Mouse (Mus musculus): ENCODE data around the gene Taar6. TPM values are rescaled to one million over a fixed set of nuclear protein-coding genes. Genes with fewer than 3 reads are reported as not detected.

Taar6 gene
- polyA plus RNA-seq, 1 experiment from 2014 or later, result not detected

- ATAC-seq (ENCODE audit: low FRiP score, low read depth), result no peak
- Histone ChIP-seq H3K27me3 (replicated peaks) (no peaks in the 10 kb centered on the region), H3K36me3 (no peaks in the 10 kb centered on the region), H3K4me3 (no peak overlapping the region), H3K9me3 (no peaks in the 10 kb centered on the region), H3K9ac (no peak overlapping the region), H3K4me1 (no peaks in the 10 kb centered on the region), H3K27ac (no peak overlapping the region), H3K4me2 (replicated peaks) (no peak overlapping the region)
- WGBS, result 94% methylated on average over 6 of the region's 6 CpGs
Observed at GRCm38 (mm10) chr10:23964921-23965610, 20.4 kb downstream of the Taar6 start.

- H3K27ac ChIP-seq, result no peak overlapping the region
- no peak overlapping the region for H3K4me2 ChIP-seq (replicated peaks)
- H3K27me3 ChIP-seq (replicated peaks), result no peaks in the 10 kb centered on the region
- WGBS, result 66% methylated on average over 3 of the region's 3 CpGs
- H3K36me3 ChIP-seq, result no peaks in the 10 kb centered on the region
- ATAC-seq (ENCODE audit: low FRiP score, low read depth), result no peak
- no peak overlapping the region for H3K9ac ChIP-seq
- H3K4me3 ChIP-seq, result no peak overlapping the region
- H3K9me3 ChIP-seq, result no peaks in the 10 kb centered on the region
- H3K4me1 ChIP-seq, result no peaks in the 10 kb centered on the region
Observed at GRCm38 (mm10) chr10:23963444-23963843, 22.0 kb downstream of the Taar6 start.

- H3K27ac ChIP-seq, result no peak within 1 kb of the TSS
- WGBS, result 89% methylated on average over 13 of the region's 13 CpGs
- H3K4me3 ChIP-seq, result no peak within 1 kb of the TSS
- H3K27me3 ChIP-seq (replicated peaks), result no peaks in the 10 kb centered on the region
- H3K36me3 ChIP-seq, result no peaks in the 10 kb centered on the region
- H3K4me2 ChIP-seq (replicated peaks), result no peak within 1 kb of the TSS
- H3K9ac ChIP-seq, result no peak within 1 kb of the TSS
- H3K9me3 ChIP-seq, result no peaks in the 10 kb centered on the region
- H3K4me1 ChIP-seq, result no peaks in the 10 kb centered on the region
- no peak for ATAC-seq (ENCODE audit: low FRiP score, low read depth)
Observed at GRCm38 (mm10) chr10:23960444-23960915, 25.0 kb downstream of the Taar6 start, which contains the start of gene Taar4. Gene Taar4, plus strand, starts transcription at chr10:23960494.

GRCm38 (mm10) chr10:23959071-23959470 lies 26.4 kb downstream of the Taar6 start:
- no peak overlapping the region for H3K4me2 ChIP-seq (replicated peaks)
- no peak for ATAC-seq (ENCODE audit: low FRiP score, low read depth)
- no peak overlapping the region for H3K4me3 ChIP-seq
- H3K36me3 ChIP-seq, result no peaks in the 10 kb centered on the region
- no peaks in the 10 kb centered on the region for H3K27me3 ChIP-seq (replicated peaks)
- H3K9ac ChIP-seq, result no peak overlapping the region
- H3K4me1 ChIP-seq, result no peaks in the 10 kb centered on the region
- 64% methylated on average over 3 of the region's 3 CpGs for WGBS
- no peaks in the 10 kb centered on the region for H3K9me3 ChIP-seq
- H3K27ac ChIP-seq, result no peak overlapping the region

GRCm38 (mm10) chr10:23951714-23952113 lies 33.7 kb downstream of the Taar6 start:
- Histone ChIP-seq H3K9me3 (no peaks in the 10 kb centered on the region), H3K4me3 (no peak overlapping the region), H3K27me3 (replicated peaks) (no peaks in the 10 kb centered on the region), H3K4me1 (no peaks in the 10 kb centered on the region), H3K27ac (no peak overlapping the region), H3K4me2 (replicated peaks) (no peak overlapping the region), H3K9ac (no peak overlapping the region), H3K36me3 (no peaks in the 10 kb centered on the region)
- ATAC-seq (ENCODE audit: low FRiP score, low read depth), result no peak
- WGBS, result 87% methylated on average over 6 of the region's 6 CpGs

GRCm38 (mm10) chr10:23949508-23950005 lies 35.9 kb downstream of the Taar6 start, which contains the start of gene Taar3:
Gene Taar3, plus strand, starts transcription at chr10:23949558.
- no peak for ATAC-seq (ENCODE audit: low FRiP score, low read depth)

GRCm38 (mm10) chr10:23948026-23948425 lies 37.4 kb downstream of the Taar6 start:
- Histone ChIP-seq H3K27ac (no peak overlapping the region), H3K27me3 (replicated peaks) (no peaks in the 10 kb centered on the region), H3K9me3 (no peaks in the 10 kb centered on the region), H3K4me3 (no peak overlapping the region), H3K4me1 (no peaks in the 10 kb centered on the region), H3K36me3 (no peaks in the 10 kb centered on the region), H3K9ac (no peak overlapping the region), H3K4me2 (replicated peaks) (no peak overlapping the region)
- WGBS, result 79% methylated on average over 7 of the region's 7 CpGs
- ATAC-seq (ENCODE audit: low FRiP score, low read depth), result no peak

More at GRCm38 (mm10) chr10:23949508-23950005, 35.9 kb downstream of the Taar6 start, which contains the start of gene Taar3:
- no peaks in the 10 kb centered on the region for H3K27me3 ChIP-seq (replicated peaks)
- H3K4me1 ChIP-seq, result no peaks in the 10 kb centered on the region
- H3K36me3 ChIP-seq, result no peaks in the 10 kb centered on the region
- H3K9ac ChIP-seq, result no peak within 1 kb of the TSS
- H3K4me3 ChIP-seq, result no peak within 1 kb of the TSS
- H3K27ac ChIP-seq, result no peak within 1 kb of the TSS
- no peaks in the 10 kb centered on the region for H3K9me3 ChIP-seq
- H3K4me2 ChIP-seq (replicated peaks), result no peak within 1 kb of the TSS
- WGBS, result 91% methylated on average over 16 of the region's 16 CpGs

GRCm38 (mm10) chr10:23942465-23942864 lies 43.0 kb downstream of the Taar6 start:
- Histone ChIP-seq H3K27me3 (replicated peaks) (no peaks in the 10 kb centered on the region), H3K36me3 (no peaks in the 10 kb centered on the region), H3K4me1 (no peaks in the 10 kb centered on the region), H3K9ac (no peak overlapping the region), H3K27ac (no peak overlapping the region), H3K4me2 (replicated peaks) (no peak overlapping the region), H3K4me3 (no peak overlapping the region), H3K9me3 (no peaks in the 10 kb centered on the region)
- 80% methylated on average over 5 of the region's 5 CpGs for WGBS
- ATAC-seq (ENCODE audit: low FRiP score, low read depth), result no peak

- no peaks in the 10 kb centered on the region for H3K4me1 ChIP-seq
- 21% methylated on average over 6 of the region's 6 CpGs for WGBS
- no peaks in the 10 kb centered on the region for H3K36me3 ChIP-seq
- no peak within 1 kb of the TSS for H3K9ac ChIP-seq
- ATAC-seq (ENCODE audit: low FRiP score, low read depth), result no peak
- no peaks in the 10 kb centered on the region for H3K9me3 ChIP-seq
- H3K27me3 ChIP-seq (replicated peaks), result no peaks in the 10 kb centered on the region
- no peak within 1 kb of the TSS for H3K27ac ChIP-seq
- H3K4me2 ChIP-seq (replicated peaks), result peak within 1 kb of the TSS; percentile 39; the same call in 1 of the 2 replicates
- no peak within 1 kb of the TSS for H3K4me3 ChIP-seq
Observed at GRCm38 (mm10) chr10:23938312-23938711, 47.1 kb downstream of the Taar6 start, which contains the start of gene Taar2. Gene Taar2, plus strand, starts transcription at chr10:23938572.

GRCm38 (mm10) chr10:23937613-23938012 lies 47.8 kb downstream of the Taar6 start:
- H3K27me3 ChIP-seq (replicated peaks), result no peaks in the 10 kb centered on the region
- no peaks in the 10 kb centered on the region for H3K4me1 ChIP-seq
- H3K36me3 ChIP-seq, result no peaks in the 10 kb centered on the region
- H3K27ac ChIP-seq, result no peak overlapping the region
- H3K9ac ChIP-seq, result no peak overlapping the region
- H3K4me3 ChIP-seq, result no peak overlapping the region
- no peak for ATAC-seq (ENCODE audit: low FRiP score, low read depth)
- H3K9me3 ChIP-seq, result no peaks in the 10 kb centered on the region
- no peak overlapping the region for H3K4me2 ChIP-seq (replicated peaks)
- 29% methylated on average over 4 of the region's 4 CpGs for WGBS
